Mouse (Mus musculus): ENCODE measurements around the gene 2300002M23Rik.
A peak's percentile ranks its signal among the peaks of the same experiment; 100 is the strongest.

2300002M23Rik gene

GRCm38 (mm10) chr17:35601736-35602354 lies 34.6 kb downstream of the 2300002M23Rik start:
- DNase-seq (ENCODE audit: low read depth, low spot score): no peak

GRCm38 (mm10) chr17:35617127-35617526 lies 49.9 kb downstream of the 2300002M23Rik start:
- peak; percentile 29 for DNase-seq (ENCODE audit: low read depth, low spot score)

All from CD4-positive, CD25-positive, alpha-beta regulatory T cell, adult 2 months (primary cell).